Mouse (Mus musculus) heart, adult 2 months (tissue): ENCODE results near the gene Gm960.

Source experiments
- CTCF ChIP-seq: fragments of 200-600 bp; IDR thresholded peaks from 2 replicates; pipeline ENCODE4 v1.8.1; 2022; ENCODE audit warnings: antibody characterized with exemption, mild to moderate bottlenecking, moderate library complexity
- EP300 ChIP-seq: fragments of 200-500 bp; IDR thresholded peaks from 2 replicates; pipeline ENCODE4 v1.6.1; 2011; ENCODE audit warnings: low read depth, low read length, control low read depth; ENCODE audit not compliant: insufficient read depth
- POLR2A ChIP-seq: fragments of 200-500 bp; IDR thresholded peaks from 2 replicates; pipeline ENCODE4 v1.6.1; 2011; ENCODE audit warnings: mild to moderate bottlenecking, low read depth, low read length, control low read depth; ENCODE audit not compliant: insufficient read depth

DNA sequence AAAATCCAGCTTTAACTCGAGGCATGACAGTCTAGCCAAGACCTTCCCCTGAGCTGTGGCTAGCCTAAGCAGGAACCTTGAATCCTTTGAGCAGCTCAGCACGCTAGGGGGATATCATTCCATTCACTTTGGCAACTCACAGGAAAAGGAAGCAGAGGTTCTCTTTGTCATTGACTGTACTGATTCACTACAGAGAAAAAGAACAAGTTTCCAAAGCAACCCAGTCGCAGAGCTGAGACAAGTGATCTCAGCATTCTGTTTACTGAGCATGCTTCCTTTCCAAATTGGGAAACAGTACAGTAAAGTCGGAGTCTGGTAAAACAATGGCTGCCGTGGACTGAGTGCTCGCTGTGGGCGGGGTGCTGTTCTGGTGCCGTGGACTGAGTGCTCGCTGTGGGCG, 10.3 kb upstream of the Gm960 start:
- no peak for TF ChIP-seq CTCF
- TF ChIP-seq POLR2A = no peak
- no peak for TF ChIP-seq EP300
